Mouse (Mus musculus) gastrocnemius, postnatal 4 days (tissue): Measurements from ENCODE around the gene Vcl. TPM values are rescaled to one million over a fixed set of nuclear protein-coding genes. Genes with fewer than 3 reads are reported as not detected.
A peak's percentile ranks its signal among the peaks of the same experiment; 100 is the strongest.

Experiments
- DNase-seq, 2 experiments: peaks; one replicate each; pipeline ENCODE4 v3.0.0; 2021 to 2022; ENCODE audit warnings: low spot score in 2 of 2, mixed read lengths in 2 of 2
- total RNA-seq, 2 experiments: library from RNA; stranded (reverse); gene quantifications; 2 replicates each; pipeline ENCODE4 v1.2.3; 2021

Gene Vcl
- total RNA-seq, 2 experiments from 2014 or later: 132 to 140 TPM

DNA sequence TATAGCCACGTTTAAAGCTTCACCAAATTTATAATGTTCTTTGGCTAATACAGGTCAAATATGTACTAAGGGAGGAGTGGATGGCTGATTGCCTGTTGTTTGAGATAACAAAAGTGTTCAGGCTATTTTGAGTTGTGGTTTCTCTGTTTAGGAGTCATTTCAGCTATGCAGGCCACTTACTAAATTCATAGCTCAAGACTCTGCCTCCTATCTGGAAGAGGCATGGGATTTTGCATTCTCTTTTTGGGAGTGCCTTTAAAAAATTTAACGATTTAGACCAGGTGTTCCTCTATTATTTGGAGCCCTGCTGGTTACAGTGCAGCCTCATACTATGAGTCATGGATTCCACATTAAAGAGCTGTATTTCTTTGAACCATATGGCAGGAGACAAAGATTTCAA, 9.2 kb downstream of the Vcl start:
- no peak for DNase-seq

DNA sequence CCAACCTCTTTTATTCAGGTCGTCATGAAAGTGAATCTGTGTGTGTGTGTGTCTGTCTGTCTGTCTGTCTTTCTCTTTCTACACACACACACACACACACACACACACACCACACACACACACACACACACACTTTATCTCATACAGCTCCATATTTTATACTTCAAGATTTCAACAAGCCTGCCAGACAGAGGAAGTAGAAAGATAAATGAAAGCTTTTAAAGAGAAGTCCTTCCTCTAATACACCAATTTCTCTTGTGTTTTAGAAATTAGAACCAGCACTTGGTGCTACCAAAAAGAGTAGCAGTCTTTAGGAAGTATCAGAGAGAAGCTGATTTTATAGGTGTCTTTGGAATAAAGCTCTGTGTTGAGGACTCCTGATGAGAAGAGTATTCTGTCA, 9.7 kb downstream of the Vcl start:
- no peak for DNase-seq

DNA sequence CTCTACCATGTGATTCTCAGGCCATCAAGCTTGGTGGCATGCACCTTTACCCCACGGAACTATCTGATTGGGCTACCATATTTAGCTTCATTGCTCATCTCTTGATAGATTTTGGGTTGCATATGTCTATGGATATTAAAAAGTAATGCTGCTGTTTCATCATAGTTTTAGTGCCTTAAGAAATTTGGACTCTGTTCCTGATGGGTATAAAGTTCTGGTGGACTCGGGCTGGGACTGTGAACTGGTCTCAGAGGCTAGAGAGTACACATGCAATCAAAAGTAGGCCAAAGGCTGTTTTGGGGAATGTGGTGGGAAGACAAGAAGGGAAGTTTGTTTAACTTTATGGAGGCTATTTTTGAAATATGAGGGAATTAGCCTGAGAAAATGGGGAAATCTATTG, 16.1 kb downstream of the Vcl start:
- DNase-seq: no peak

DNA sequence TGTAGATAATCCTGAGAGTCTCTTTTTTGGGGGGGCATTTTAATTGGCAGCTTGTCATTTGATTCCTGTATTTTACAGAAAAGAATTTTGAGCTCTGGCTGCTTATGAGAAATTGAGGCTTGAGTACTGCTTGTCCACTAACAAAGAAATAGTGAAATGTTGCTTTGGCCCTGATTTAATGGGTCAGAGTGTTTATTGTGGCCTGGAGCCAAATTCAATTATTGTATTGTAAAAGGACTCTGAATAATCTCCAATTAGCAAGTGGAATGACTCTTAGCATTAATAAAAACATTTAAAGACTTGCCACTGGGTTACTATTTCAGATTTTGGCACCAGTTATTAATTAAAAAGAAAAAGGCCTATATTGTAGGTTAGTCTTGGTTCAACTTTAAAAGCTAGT, 26.8 kb downstream of the Vcl start:
- DNase-seq: no peak

DNA sequence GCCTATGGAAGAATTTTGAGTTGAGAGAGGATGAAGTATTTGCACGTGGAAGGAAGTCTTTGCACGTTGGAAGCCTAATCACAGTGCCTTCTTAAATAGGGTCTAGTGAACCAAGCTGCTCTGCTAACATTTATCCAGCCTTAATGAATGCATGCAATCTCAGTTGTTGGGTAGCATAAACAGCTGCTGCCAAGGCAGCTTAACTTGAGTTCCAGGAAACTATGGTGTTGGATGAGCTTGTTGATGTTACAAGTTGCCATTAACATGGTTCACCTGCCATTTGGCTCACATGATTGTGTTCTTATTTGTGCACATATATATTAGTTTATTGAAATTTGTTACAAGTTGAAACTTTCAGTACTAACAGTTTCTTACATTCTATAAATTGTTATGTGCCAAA, 29.8 kb downstream of the Vcl start:
- DNase-seq: no peak

DNA sequence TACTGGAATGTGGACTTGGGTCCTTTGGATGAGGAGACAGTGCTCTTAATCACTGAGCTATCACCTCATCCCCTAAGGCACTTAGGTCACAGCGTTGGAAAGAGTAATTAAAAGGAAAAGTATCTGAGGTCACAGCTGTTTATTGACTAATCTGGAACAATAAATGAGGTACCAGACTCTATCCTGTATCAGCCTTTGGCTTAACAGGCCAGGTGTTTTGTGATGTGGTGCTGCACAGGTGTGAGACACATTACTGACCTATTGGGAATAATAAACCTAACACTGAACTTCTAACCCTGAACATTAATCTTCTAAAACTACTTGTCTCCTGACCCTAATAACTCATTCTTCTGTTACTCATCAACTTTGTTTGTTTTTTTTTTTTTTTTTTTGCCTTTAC, 33.3 kb downstream of the Vcl start:
- no peak for DNase-seq

DNA sequence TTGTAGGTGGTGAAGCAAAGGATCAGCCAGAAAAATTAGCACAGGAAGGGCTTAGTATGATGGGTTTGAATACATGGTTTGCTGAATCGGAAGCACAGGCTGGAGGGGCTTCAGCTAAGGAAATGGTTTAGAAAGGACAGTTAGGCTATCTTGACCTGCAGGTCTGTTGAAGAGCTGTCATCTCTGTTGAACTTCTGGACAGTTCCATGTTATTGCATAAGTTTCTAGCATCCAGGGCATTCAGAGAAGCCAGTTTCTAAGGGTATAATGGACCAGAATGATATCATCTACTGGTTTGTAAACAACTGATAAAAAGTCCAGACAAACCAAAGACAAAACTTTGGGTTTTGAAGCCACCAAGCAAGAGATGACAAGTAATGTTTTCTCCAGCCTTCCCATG, 33.7 kb downstream of the Vcl start:
- DNase-seq: no peak

DNA sequence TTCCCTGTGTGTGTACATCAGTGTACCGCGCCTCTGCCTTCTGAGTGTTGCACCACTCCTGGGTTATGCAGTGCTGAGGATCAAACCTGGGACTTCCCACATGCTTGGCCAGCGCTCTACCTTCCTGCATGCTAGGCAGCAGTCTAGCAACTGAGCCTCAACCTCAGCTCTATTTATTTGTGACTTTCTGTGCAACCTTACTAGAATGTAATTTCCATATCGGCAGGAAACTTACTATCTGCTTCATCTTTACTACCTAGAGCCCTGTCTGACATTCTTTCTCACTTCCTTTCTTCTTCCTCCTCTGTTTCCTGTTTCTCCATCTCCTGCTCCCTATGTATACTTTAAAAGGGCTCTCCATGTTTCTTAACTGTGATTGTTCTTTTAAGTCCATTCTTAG, 34.7 kb downstream of the Vcl start:
- no peak for DNase-seq

DNA sequence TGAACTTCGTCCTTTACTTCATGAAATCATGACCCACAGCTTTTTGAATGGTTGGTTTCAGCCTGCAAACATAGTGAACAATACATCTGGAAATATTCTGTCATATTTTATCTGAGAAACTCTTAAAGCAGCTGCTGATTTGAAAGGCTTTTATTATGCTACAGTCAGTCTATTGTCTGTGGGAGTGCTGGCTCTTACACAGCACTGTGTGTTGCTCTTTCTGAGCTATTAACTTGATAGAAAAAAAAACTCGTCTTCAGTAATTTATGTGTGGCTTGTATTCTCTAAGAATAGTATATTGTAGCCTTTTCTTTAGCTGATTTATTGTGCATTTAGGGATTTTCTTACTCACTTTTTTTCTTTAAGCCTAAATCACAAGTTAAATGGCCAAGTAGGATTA, 35.1 kb downstream of the Vcl start:
- no peak for DNase-seq

DNA sequence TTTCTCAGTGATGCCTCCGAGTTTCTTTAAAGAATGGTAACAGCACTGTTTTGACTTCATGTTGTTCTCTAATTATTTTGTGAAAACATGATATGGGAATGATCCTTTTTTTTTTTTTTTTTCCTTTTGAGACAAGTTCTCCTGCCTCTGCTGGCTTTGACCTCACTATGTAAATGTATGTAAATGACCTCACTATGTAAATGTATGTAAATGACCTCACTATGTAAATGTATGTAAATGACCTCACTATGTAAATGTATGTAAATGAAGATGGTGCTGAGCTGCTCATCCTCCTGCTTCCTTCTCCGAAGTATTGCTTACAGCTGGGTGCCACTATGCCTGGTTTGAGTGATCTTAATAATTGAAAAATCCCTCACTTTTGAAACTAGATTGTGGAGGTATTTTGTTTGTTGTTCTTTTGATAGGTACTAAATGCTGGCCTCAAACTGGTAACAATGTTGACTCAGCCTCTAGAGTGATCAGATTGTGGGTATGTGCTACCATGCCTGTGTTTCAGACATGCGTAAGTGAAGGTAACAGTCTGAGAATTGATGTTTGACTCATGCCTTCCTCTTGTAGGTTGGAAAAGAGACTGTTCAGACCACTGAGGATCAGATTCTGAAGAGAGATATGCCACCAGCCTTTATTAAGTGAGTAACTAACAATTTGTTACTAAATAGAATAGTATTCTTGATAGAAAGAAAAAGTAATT, 37.9 kb downstream of the Vcl start:
- DNase-seq: no peak

DNA sequence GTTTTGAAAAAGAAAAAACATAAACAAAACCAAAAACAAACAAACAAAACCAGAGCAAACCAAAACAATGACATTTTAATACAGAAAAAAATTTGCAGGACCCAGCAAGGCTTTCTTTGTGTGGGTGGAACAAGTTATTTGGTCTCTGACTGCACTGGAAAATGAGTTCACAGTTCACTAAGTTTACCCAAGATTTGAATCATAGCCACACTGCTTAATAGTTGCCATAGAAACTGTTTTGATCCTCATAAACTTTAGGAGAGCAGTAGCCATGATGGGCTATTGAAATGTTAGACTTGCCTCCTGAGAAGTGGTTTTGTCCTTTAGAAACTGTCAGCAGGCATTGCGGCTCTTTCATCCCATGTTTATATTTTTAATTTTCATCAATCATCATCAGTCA, 39.9 kb downstream of the Vcl start:
- no peak for DNase-seq

DNA sequence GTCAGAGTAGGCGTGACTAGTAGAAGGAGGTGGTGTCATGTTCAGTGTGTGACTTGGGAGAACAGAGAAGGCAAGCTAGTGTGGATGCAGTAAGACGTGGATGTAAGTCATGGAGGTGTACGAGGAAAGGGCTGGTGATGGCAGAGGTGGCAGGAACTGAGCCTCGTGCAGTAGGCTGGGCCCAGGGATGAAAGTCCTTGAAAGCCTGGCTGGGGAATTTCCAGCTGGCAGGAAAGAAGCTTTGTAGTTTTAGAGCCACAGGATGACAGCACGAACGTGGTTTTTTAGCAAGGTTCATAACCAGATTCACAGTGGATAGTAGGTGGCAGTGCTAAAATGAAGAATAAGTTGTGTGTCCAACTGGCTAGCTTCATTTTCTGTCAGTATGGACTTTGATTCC, 41.2 kb downstream of the Vcl start:
- no peak for DNase-seq

DNA sequence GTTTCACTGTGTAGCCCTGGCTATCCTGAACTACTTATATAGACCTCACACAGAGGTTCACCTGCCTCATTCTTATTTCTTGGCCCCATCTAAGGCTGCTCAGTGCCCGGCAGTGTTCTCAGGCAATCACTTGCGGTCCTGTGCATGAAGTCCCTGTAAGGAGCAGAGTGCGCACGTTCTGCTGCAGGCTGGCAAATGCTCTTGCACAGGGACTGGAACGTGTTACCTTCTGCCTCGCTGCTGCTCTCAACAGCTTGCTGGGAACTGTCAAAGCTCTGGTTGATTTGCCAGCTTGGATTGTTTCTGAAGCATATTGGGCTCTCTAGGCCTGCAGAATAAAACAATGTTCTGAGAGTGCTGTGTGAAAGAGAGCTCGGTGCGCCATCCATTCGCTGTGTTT, 41.7 kb downstream of the Vcl start:
- DNase-seq: no peak

DNA sequence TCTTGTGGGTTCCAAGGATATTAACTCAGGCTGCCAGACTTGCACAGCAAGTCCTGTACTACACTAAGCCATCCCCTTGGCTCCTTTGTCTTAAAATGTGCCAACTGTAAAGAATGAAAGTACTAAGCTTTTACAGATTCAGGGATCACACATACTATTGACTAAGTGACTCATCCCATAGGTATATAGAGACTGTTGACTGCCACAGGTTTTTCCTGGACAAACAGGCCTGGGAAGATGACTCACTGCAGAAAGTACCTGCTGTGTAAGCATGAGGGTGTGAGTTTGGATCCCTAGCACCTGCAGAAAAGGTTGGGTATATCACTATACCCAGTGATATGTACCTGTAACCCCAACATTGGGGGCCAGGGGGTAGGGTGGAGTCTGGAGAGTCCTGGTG, 44.6 kb downstream of the Vcl start:
- no peak for DNase-seq

DNA sequence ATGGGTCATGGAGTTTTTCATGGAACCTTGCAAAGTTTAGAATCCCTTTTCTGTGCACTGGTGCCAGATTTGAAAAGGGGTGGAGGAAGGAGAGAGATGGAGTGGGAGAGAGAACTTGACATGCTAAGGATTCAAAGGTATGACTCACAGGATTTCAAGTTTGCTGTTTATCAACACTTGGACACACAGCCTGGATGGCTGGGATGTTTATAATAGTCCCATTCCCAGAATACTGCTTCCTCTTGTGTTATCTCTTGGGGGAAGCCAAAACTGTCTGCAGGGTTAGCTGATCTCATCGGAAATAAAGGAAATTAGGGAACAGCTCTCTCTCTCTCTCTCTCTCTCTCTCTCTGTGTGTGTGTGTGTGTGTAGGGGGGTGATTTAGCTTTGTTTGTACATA, 47.5 kb downstream of the Vcl start:
- DNase-seq: no peak

DNA sequence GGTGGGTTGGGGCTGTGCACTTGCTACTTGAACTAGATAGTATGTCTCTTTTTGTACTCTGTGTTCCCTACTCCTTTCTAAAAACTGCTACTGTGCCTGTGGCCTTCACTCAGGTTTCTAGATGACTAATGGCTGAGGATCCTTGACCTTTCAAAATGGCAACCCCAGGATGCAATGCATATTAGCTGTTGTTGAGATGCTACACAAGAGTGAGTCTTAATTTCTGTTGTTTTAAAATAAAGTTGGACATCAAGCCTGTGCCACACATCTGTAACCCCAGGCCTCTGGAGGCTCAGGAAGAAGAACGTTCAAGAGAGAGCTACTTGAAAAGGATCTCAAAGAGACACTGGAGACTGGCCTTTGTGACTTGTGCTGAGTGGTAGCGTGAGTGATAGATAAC, 48.5 kb downstream of the Vcl start:
- no peak for DNase-seq

DNA sequence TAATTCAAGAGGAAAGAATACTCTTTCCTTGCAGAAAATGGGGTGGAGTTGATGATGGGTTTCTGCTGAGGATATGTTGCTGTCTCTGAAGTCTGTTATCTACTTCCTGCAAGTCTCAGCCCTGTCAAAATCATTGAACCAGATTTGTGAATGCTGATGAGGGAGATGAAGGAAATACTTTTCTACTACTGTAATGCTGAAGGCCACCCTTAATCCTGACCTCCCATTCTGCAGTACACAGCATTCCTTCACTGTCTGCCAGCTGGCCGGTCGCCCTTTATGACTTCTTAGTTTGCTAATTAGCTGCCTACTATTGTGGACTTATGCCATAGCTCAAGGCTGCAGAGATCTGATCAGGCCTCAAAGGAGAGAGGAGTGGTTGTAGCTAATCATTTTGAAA, 54.6 kb downstream of the Vcl start:
- DNase-seq: peak; percentile 18 to 28

DNA sequence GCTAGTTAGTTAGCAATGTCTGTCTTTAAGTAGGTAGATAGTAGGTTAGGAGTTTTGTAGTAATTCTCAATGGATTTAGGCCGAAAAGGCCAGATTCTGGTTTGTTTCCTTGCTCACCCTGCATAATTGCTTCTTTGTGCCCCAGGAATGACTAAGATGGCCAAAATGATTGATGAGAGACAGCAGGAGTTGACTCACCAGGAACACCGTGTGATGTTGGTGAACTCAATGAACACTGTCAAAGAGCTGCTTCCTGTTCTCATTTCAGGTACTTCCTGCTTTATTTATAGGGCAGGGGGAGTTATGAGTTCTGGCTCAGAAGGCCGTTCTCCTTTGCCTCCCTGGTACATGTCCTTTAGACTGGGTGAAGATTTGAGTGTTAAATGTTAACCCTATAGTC, 56.3 kb downstream of the Vcl start:
- no peak for DNase-seq

DNA sequence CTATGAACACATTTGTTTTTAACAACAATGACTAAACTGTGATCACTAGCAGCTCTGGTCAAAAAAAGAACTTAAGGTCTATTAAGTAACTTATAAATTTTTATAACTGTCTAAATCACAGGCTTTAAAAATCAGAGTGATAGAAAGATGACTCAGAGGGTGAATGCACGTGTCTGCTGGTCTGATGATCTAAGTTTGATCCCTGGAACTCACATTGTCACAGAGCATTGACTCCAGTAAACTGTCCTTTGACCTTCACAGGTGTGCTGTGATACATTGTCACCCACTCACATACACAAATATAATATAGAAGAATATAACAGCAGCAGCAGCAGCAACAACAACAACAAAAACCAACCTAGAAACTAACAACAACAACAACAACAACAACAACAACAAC, 62.3 kb downstream of the Vcl start:
- no peak for DNase-seq

DNA sequence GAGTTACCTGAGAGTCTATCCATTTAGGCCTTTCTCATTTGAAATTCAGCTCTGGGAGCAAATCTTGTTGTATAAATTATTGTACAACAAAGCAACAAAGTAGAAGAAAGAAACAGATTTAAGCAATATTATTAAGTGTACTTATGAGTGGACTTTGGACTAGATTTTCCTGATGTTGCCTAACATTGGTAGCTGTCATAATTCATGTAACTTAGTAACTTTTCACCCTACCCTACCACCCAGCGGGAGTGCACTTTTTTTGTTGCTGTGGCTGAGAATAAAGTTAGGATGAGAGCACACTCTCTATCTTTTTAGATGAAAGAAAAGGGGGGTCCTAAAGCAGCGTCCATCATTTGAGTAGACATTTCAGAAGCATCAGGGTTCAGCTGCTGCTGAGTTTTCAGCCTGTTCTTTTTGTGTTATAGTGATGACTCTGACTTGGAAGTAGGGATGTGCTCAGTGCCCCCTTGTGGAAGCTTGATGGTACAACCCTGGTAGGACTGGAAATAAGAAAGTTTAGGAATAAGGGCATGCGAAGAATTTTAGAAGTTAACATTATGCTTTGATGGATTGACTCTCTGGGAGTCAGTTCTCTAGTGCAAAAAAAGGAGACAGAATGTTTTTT, 64.0 kb downstream of the Vcl start:
- DNase-seq: peak in 1 of 2 experiments; percentile 27

DNA sequence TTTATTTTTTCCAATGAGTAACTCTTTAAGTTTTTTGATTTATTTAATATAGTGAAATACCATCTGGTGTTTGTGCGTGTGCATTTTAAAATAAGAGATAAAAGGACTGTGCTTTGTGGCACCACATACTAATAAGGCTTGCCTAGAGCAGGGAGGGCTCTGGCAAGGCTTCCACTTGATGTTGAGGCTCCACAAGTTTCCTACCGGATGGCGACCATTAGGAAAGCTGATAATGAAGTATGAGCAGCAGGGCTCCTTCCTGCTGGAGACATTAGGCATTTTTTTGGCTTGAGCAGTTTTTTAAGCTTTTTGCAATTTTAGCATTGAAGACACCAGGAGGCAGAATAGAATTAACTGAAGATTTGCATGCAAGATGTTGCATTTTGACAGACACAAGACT, 65.3 kb downstream of the Vcl start:
- no peak for DNase-seq

DNA sequence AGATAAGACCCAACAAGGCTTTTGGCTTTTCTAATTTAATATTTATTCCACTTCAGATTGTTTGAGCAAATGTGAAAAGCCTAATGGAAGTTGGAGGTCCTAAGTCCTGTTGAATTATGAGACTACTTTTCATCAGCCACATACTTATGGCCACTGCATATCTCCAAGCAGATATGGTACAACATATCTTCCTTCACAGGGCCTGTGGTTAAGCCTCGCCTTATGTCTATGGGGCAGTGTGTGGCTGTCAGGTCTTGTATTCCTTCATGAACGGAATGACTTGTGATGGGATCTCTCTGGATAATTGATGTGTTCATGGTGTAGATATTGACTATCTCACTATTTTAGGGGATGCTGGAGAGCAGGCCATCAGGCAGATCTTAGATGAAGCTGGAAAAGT, 66.3 kb downstream of the Vcl start:
- DNase-seq: no peak

DNA sequence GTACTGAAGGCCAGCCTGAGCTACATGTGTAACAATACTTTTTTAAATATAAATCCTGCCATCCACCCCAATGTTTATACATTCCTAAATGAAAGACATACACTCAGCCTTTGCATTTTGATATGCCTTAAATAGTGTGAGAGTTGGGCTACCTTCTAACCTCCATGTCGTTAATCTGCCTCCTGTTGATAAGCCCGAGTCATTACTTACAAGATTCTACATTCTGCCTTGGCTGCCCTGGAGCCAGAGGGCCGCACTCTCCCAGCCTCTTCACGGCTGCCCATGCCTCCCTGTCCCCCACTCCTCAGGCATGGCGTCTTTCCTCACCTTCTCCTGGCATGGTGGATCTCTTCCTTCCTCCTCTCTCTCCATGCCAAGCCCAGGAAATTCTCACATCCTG, 67.2 kb downstream of the Vcl start:
- no peak for DNase-seq
